Mouse (Mus musculus) lung, postnatal 0 days (tissue): ENCODE measurements around the gene Pard3.

ENCODE experiments used
- CTCF ChIP-seq: IDR thresholded peaks from 2 replicates; pipeline ENCODE4 v1.5.1; 2016; ENCODE audit warnings: antibody characterized with exemption, mild to moderate bottlenecking
- EP300 ChIP-seq: IDR thresholded peaks from 2 replicates; pipeline ENCODE4 v1.6.1; 2016; ENCODE audit warnings: antibody characterized with exemption, mild to moderate bottlenecking, control low read depth

GRCm38 (mm10) chr8:127124795-127125194, 61.1 kb downstream of the Pard3 start:
- no peak for TF ChIP-seq CTCF
- no peak for TF ChIP-seq EP300
